Mouse (Mus musculus): ENCODE measurements around the gene Nudt9.

- TF ChIP-seq CTCF (IDR thresholded peaks at IDR 0.05; ENCODE audit: low read depth) (no peak), EP300 (IDR thresholded peaks at IDR 0.05; ENCODE audit: low read depth) (no peak)
These were observed 39.3 kb upstream of the Nudt9 start for GRCm38 (mm10) chr5:104006811-104007210.
